Mouse (Mus musculus) midbrain, postnatal 0 days (tissue): ENCODE data around the gene Rab25. TPM values are rescaled to one million over a fixed set of nuclear protein-coding genes. Genes with fewer than 3 reads are reported as not detected.

Source experiments
- ATAC-seq: fragments of 200-750 bp; cut with Nextera tagmentation; 2 replicates; pipeline ENCODE4 v1.8.0; 2017; ENCODE audit warnings: moderate number of reproducible peaks, mild to moderate bottlenecking, moderate TSS enrichment, moderate library complexity; ENCODE audit not compliant: low FRiP score
- DNase-seq: peaks from one replicate; pipeline ENCODE4 v3.0.0-alpha.2; 2015; ENCODE audit warnings: low spot score
- H3K27ac ChIP-seq: fragments of 300-500 bp; sonication (generic); 2 replicates; pipeline ENCODE4 v1.5.1; 2014; ENCODE audit warnings: low read depth, mild to moderate bottlenecking, low read length, mixed read lengths
- H3K27me3 ChIP-seq: fragments of 300-500 bp; sonication (generic); 2 replicates; pipeline ENCODE4 v1.6.1; 2014; ENCODE audit warnings: low read length, control low read depth, mixed read lengths; ENCODE audit not compliant: insufficient read depth
- H3K36me3 ChIP-seq: fragments of 300-500 bp; sonication (generic); 2 replicates; pipeline ENCODE4 v1.6.1; 2014; ENCODE audit warnings: low read length, control low read depth, mixed read lengths; ENCODE audit not compliant: insufficient read depth
- H3K4me1 ChIP-seq: fragments of 300-500 bp; sonication (generic); 2 replicates; pipeline ENCODE4 v1.6.1; 2014; ENCODE audit warnings: mild to moderate bottlenecking, control low read depth, antibody characterized with exemption, low read length, mixed read lengths; ENCODE audit not compliant: insufficient read depth
- H3K4me2 ChIP-seq: fragments of 300-500 bp; sonication (generic); 2 replicates; pipeline ENCODE4 v1.6.1; 2014; ENCODE audit warnings: low read depth, mild to moderate bottlenecking, low read length, mixed read lengths; ENCODE audit not compliant: poor library complexity, severe bottlenecking
- H3K4me3 ChIP-seq: fragments of 300-500 bp; sonication (generic); 2 replicates; pipeline ENCODE4 v1.5.1; 2014; ENCODE audit warnings: low read depth, mild to moderate bottlenecking, low read length, moderate library complexity
- H3K9ac ChIP-seq: fragments of 300-500 bp; sonication (generic); replicated peaks from 2 replicates; pipeline ENCODE4 v1.6.1; 2014; ENCODE audit warnings: mild to moderate bottlenecking, low read length, moderate library complexity, mixed read lengths; ENCODE audit not compliant: poor library complexity, severe bottlenecking
- H3K9me3 ChIP-seq: fragments of 300-500 bp; sonication (generic); 2 replicates; pipeline ENCODE4 v1.6.1; 2016; ENCODE audit warnings: low read length, control low read depth
- CTCF ChIP-seq: IDR thresholded peaks from 2 replicates; pipeline ENCODE4 v1.5.1; 2016; ENCODE audit warnings: antibody characterized with exemption, mild to moderate bottlenecking
- WGBS: fragments of 180-500 bp; shearing (Covaris S2); extraction: QIAGEN DNeasy Blood & Tissue Kit; methylation state at CpG from one replicate; pipeline ENCODE4 v1.1.7; 2014; 5-methylcytosine and 5-hydroxymethylcytosine counted together
- polyA plus RNA-seq: library from polyadenylated mRNA; unstranded; fragments of >200 nt; fragmentation: Nextera tagmentation; extraction: Ambion mirVana; gene quantifications from 2 replicates; pipeline ENCODE4 v1.2.1, GENCODE M21; 2015
- total RNA-seq: library from RNA; depleted of rRNA; stranded (reverse); fragments of >200 nt; gene quantifications from 2 replicates; pipeline ENCODE4 v1.2.3, GENCODE M21; 2014

Gene Rab25
- total and polyA plus RNA-seq, 2 experiments from 2014 or later, result 0.46 to 0.60 TPM

GRCm38 (mm10) chr3:88553880-88554586 lies 5.9 kb upstream of the Rab25 start:
- Histone ChIP-seq H3K36me3 (peaks cover 27% of the 10 kb centered on the region), H3K9me3 (no peaks in the 10 kb centered on the region), H3K27ac (peak overlapping the region; percentile 89), H3K4me2 (peak overlapping the region; percentile 70), H3K4me3 (peak overlapping the region; percentile 77), H3K27me3 (no peaks in the 10 kb centered on the region), H3K4me1 (no peaks in the 10 kb centered on the region), H3K9ac (peak overlapping the region; percentile 86)
- TF ChIP-seq CTCF, result peak; percentile 37; the same call in 1 of the 2 replicates
- ATAC-seq (peak; percentile 32), DNase-seq (peak; percentile 66)
- under 1% methylated on average over 40 of the region's 41 CpGs for WGBS

GRCm38 (mm10) chr3:88553525-88553879 lies 5.4 kb upstream of the Rab25 start, which contains the start of gene Ubqln4:
TSS of gene Ubqln4 (plus strand) at chr3:88553758.
- H3K4me1 ChIP-seq, result no peaks in the 10 kb centered on the region
- DNase-seq, result peak; percentile 91
- under 1% methylated on average over 25 of the region's 37 CpGs for WGBS
- peak; percentile 75 for TF ChIP-seq CTCF
- H3K9me3 ChIP-seq, result no peaks in the 10 kb centered on the region
- peak; percentile 89 for ATAC-seq
- H3K27ac ChIP-seq, result peak within 1 kb of the TSS; percentile 89
- peaks cover 27% of the 10 kb centered on the region for H3K36me3 ChIP-seq
- peak within 1 kb of the TSS; percentile 86 for H3K9ac ChIP-seq
- H3K4me2 ChIP-seq, result peak within 1 kb of the TSS; percentile 70
- H3K27me3 ChIP-seq, result no peaks in the 10 kb centered on the region
- peak within 1 kb of the TSS; percentile 77 for H3K4me3 ChIP-seq

DNA sequence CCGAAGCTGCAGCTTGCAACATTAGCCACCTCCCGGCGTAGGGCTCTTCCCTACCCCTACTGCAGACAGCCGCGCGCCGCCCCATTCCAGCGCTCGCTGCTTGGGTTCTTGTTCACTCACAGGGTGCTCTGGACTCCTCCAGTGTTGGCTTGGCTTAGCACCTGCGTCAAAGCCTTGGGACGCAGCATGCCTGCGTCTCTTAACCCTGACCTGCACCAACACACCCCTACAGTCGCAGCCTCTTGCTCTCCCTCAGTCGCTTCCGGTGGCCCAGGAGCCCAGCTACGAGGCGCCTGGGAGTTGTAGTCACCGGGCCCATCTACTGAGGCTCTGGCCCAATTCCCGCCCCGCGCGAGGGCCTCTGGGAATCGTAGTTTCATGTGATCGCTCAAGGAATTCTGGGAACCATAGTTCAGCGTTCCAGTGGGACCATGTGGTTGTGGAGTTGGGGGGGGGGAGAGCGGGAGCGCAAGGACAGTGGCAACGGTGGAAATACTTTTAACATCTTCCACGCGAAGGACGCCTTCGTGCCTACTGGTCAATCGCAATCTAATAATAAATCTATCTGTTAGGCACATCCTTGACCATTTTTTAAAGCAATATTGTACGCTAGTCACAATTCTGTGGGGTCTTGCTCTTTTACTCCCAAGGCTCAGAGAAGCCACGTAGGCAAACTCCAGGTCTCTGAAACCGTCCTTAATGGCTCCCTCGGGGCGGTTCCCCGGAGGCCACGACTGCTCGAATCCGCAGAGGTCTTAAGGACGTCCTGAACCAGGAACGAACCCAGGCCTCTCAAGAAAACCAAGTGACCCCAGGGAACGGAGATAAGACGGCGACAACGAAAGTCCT lies 4.8 kb upstream of the Rab25 start, which contains the start of gene Lamtor2:
Lamtor2 (minus strand) TSS at position 399 of the 849 bp plus-strand sequence.
- H3K4me3 ChIP-seq, result peak within 1 kb of the TSS; percentile 77

DNA sequence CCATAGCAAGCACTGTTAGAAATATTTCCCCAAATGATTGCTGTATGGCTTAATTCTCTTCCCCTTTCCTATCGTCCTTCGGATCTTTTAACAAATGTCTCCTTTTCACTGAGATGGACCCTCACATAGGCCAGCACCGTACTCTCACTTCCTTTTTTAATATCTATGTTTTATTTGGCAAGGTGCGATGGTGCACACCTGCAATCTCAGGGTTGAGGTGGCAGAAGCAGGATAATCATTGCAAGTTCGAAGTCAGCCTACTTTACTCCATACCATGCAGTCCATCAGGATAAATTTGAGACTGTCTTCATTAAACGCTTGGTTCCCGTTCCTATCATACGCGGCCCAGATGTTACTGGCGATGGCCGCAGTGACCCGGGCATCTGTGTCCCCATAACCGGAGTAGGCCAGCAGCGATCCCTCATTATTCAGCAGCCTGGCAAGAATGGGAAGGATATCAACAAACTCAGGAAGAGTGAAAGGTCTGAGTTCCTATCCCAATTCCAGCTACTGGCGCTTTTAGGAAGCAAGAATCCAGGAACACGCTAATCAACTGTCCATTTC lies 4.1 kb upstream of the Rab25 start:
- Histone ChIP-seq H3K4me1 (no peaks in the 10 kb centered on the region), H3K36me3 (peaks cover 14% of the 10 kb centered on the region; the same call in 1 of the 2 replicates), H3K9me3 (no peaks in the 10 kb centered on the region), H3K27ac (peak overlapping the region; percentile 89), H3K4me3 (peak overlapping the region; percentile 77), H3K9ac (peak overlapping the region; percentile 86), H3K27me3 (no peaks in the 10 kb centered on the region), H3K4me2 (peak overlapping the region; percentile 70)
- 23% methylated on average over 16 of the region's 16 CpGs for WGBS
- DNase-seq, result no peak
- 0 out of 2 replicates have a peak, but pooled peaks have one; percentile 5 for TF ChIP-seq CTCF
- ATAC-seq, result no peak

More for the DNA sequence above, 4.8 kb upstream of the Rab25 start, which contains the start of gene Lamtor2:
- ATAC-seq (peak; percentile 88), DNase-seq (peak; percentile 100)
- under 1% methylated on average over 48 of the region's 48 CpGs for WGBS
- H3K36me3 ChIP-seq, result peaks cover 21% of the 10 kb centered on the region
- H3K4me2 ChIP-seq, result peak within 1 kb of the TSS; percentile 70
- H3K9me3 ChIP-seq, result no peaks in the 10 kb centered on the region
- no peaks in the 10 kb centered on the region for H3K27me3 ChIP-seq
- peak within 1 kb of the TSS; percentile 86 for H3K9ac ChIP-seq
- TF ChIP-seq CTCF, result peak; percentile 1; the same call in 1 of the 2 replicates
- H3K4me1 ChIP-seq, result no peaks in the 10 kb centered on the region
- peak within 1 kb of the TSS; percentile 89 for H3K27ac ChIP-seq

- Histone ChIP-seq H3K4me2 (peak overlapping the region; percentile 70), H3K9me3 (no peaks in the 10 kb centered on the region), H3K4me1 (no peaks in the 10 kb centered on the region), H3K36me3 (peaks cover 9% of the 10 kb centered on the region; the same call in 1 of the 2 replicates), H3K4me3 (no peak overlapping the region), H3K9ac (no peak overlapping the region), H3K27ac (no peak overlapping the region), H3K27me3 (no peaks in the 10 kb centered on the region)
- WGBS, result 87% methylated on average over 4 of the region's 4 CpGs
- ATAC-seq, result no peak
- no peak for TF ChIP-seq CTCF
- DNase-seq, result no peak
Measured at GRCm38 (mm10) chr3:88551586-88551985, 3.5 kb upstream of the Rab25 start.
